Mouse (Mus musculus) embryonic facial prominence, embryonic 14.5 days (tissue): Measurements from ENCODE around the gene Aqp8. TPM values are rescaled to one million over a fixed set of nuclear protein-coding genes. Genes with fewer than 3 reads are reported as not detected.

Experiments used
- ATAC-seq: fragments of 200-750 bp; cut with Nextera tagmentation; 2 replicates; pipeline ENCODE4 v1.8.0; 2017; ENCODE audit warnings: low read depth, moderate number of reproducible peaks, moderate TSS enrichment
- DNase-seq: peaks from one replicate; pipeline ENCODE4 v3.0.0-alpha.2; 2015; ENCODE audit warnings: low spot score
- H3K27ac ChIP-seq: fragments of 300-500 bp; sonication (generic); replicated peaks from 2 replicates; pipeline ENCODE4 v1.5.1; 2014; ENCODE audit warnings: low read depth, mild to moderate bottlenecking, low read length, moderate library complexity
- H3K27me3 ChIP-seq: fragments of 300-500 bp; sonication (generic); replicated peaks from 2 replicates; pipeline ENCODE4 v1.6.1; 2014; ENCODE audit warnings: low read length; ENCODE audit not compliant: control insufficient read depth, insufficient read depth
- H3K36me3 ChIP-seq: fragments of 300-500 bp; sonication (generic); 2 replicates; pipeline ENCODE4 v1.6.1; 2014; ENCODE audit warnings: low read length, mixed read lengths; ENCODE audit not compliant: control insufficient read depth, insufficient read depth
- H3K4me1 ChIP-seq: fragments of 300-500 bp; sonication (generic); 2 replicates; pipeline ENCODE4 v1.6.1; 2014; ENCODE audit warnings: antibody characterized with exemption, low read length; ENCODE audit not compliant: control insufficient read depth, insufficient read depth
- H3K4me2 ChIP-seq: fragments of 300-500 bp; sonication (generic); 2 replicates; pipeline ENCODE4 v1.6.1; 2014; ENCODE audit warnings: low read depth, mild to moderate bottlenecking, low read length, moderate library complexity, mixed read lengths
- H3K4me3 ChIP-seq: fragments of 300-500 bp; sonication (generic); 2 replicates; pipeline ENCODE4 v1.5.1; 2014; ENCODE audit warnings: low read depth, mild to moderate bottlenecking, low read length
- H3K9ac ChIP-seq: fragments of 300-500 bp; sonication (generic); 2 replicates; pipeline ENCODE4 v1.6.1; 2014; ENCODE audit warnings: low read depth, mild to moderate bottlenecking, low read length, moderate library complexity, mixed read lengths
- H3K9me3 ChIP-seq: fragments of 300-500 bp; sonication (generic); 2 replicates; pipeline ENCODE4 v1.6.1; 2016; ENCODE audit warnings: low read length; ENCODE audit not compliant: control insufficient read depth
- WGBS: fragments of 180-500 bp; shearing (Covaris S2); extraction: QIAGEN DNeasy Blood & Tissue Kit; methylation state at CpG from one replicate; pipeline ENCODE4 v1.1.7; 2014; 5-methylcytosine and 5-hydroxymethylcytosine counted together
- polyA plus RNA-seq: library from polyadenylated mRNA; unstranded; fragments of >200 nt; fragmentation: Nextera tagmentation; extraction: Ambion mirVana; gene quantifications from 2 replicates; pipeline ENCODE4 v1.2.1, GENCODE M21; 2014

The Aqp8 gene
- polyA plus RNA-seq, 1 experiment from 2014 or later = not detected

DNA sequence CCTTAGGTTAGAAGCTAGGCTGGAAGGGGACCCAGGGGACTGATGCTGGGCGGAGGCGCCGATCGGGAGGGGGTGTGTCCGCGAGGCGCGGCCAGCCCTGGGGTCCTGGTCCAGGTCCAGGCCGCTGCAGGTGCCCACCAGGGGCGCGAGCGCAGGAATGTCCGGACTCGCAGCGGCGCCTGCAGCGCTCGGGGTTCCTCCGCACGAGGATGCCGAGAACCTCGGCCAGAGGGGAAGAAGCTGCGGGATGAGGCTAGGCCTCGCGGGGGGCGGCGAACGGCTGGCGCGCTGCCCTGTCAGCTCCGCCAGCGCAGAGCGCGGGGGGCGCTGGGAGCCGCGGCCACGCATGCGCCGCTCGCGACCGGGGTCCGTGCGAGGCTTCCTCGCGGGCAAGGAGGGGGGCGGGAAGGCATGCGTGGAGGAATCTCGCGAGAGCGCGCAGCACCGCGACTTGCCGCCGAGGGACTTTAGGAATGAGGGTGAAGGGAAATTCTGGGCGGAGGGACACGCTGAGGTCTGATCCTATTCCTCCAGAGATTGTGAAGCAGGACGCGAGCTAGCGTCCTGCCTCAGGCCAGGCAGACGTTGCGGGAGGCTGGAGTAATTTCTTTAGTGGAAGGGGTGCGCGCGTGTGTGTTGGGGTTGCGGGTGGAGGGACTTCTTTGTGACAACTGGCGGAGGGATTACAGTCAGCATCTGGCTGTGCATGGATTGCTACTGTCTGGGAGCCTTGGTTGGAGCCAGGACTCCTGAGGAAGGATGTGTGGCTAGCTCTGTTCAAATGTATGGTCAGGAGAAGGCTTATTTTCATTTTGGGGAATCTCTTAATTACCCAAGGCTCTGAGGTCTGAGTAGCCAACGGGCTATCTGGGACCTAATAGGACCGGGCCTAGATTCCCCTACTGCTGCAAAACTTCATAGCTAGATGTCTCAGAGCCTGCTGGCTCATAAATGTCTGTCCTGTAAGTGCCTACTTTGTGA is 38.4 kb downstream of the Aqp8 start, which contains the start of gene Zkscan2:
Gene Zkscan2, minus strand, starts transcription at position 211 of the 981 bp plus-strand sequence.
- H3K27ac ChIP-seq = peak within 1 kb of the TSS; percentile 49; the same call in 1 of the 2 replicates

DNA sequence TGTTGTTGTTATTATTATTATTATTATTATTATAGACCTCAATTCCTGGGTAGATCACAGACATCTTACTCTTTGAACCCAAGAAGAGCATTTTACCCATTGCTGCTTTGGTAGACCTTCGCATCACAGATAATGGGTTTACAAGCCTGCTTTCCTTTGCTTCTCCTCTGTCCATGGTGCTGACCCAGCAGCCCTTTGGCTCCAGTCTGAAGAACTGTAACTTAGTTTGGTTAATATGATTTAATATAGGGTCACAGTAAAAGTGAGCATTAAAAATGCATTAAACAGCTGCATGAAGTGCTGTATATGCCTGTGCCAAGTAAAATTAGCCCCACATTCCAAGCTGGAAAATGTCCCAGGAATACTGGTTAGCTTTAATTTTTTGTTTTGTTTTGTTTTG is 41.3 kb downstream of the Aqp8 start:
- 4% methylated on average over 1 of the region's 1 CpGs for WGBS
- Histone ChIP-seq H3K27me3 (no peaks in the 10 kb centered on the region), H3K4me3 (no peak overlapping the region), H3K36me3 (no peaks in the 10 kb centered on the region), H3K9ac (no peak overlapping the region), H3K4me1 (no peaks in the 10 kb centered on the region), H3K27ac (no peak overlapping the region), H3K4me2 (no peak overlapping the region), H3K9me3 (0 out of 2 replicates have a peak, but pooled peaks cover 13% of the 10 kb centered on the region)
- DNase-seq = peak; percentile 84
- no peak for ATAC-seq

More for the DNA sequence above, 38.4 kb downstream of the Aqp8 start, which contains the start of gene Zkscan2:
- peak within 1 kb of the TSS; percentile 79 for H3K9ac ChIP-seq
- peak within 1 kb of the TSS; percentile 71 for H3K4me3 ChIP-seq
- H3K4me1 ChIP-seq = no peaks in the 10 kb centered on the region
- H3K4me2 ChIP-seq = peak within 1 kb of the TSS; percentile 89
- DNase-seq = peak; percentile 95
- ATAC-seq = peak; percentile 95
- 3% methylated on average over 39 of the region's 71 CpGs for WGBS
- no peaks in the 10 kb centered on the region for H3K27me3 ChIP-seq
- peaks cover 19% of the 10 kb centered on the region for H3K36me3 ChIP-seq
- no peaks in the 10 kb centered on the region for H3K9me3 ChIP-seq

DNA sequence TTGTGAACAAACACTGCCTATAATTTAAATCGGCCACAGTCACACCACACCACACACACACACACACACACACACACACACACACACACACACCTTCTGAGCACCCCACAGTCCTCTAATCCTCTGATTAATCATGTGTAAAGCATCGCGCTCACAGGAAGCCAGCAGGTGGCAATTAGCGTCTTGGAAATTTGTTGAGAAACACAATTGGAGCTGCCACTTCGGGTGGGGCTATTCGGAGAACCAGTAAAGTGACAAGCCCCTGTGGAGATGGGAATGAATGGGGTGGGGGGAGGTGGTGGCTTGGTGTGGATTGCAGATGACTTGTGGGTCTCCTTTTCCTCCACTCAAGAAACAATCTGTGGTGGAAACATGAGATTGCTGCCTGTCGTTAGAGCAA is 45.9 kb downstream of the Aqp8 start:
- Histone ChIP-seq H3K36me3 (no peaks in the 10 kb centered on the region), H3K9me3 (0 out of 2 replicates have a peak, but pooled peaks cover 13% of the 10 kb centered on the region), H3K27me3 (no peaks in the 10 kb centered on the region), H3K4me1 (no peaks in the 10 kb centered on the region), H3K4me3 (no peak overlapping the region), H3K4me2 (no peak overlapping the region), H3K27ac (no peak overlapping the region), H3K9ac (no peak overlapping the region)
- ATAC-seq (peak; percentile 44; the same call in 1 of the 2 replicates), DNase-seq (peak; percentile 42)
- whole genome bisulfite sequencing = 71% methylated on average over 7 of the region's 7 CpGs

Other genes with a start within 250 kb of the Aqp8 start
- 0.26 and 0.55 TPM in 2 replicates for gene Slc5a11, start 247.5 kb upstream of the Aqp8 start, polyA plus RNA-seq
- 40.1 and 45.6 TPM in 2 replicates for gene Lcmt1, start 92.5 kb upstream of the Aqp8 start, polyA plus RNA-seq
- gene Arhgap17, start 92.4 kb upstream of the Aqp8 start, polyA plus RNA-seq = 24.4 and 24.6 TPM in 2 replicates
- gene Zkscan2, start 38.2 kb downstream of the Aqp8 start, polyA plus RNA-seq = 3.1 and 3.7 TPM in 2 replicates